Mouse (Mus musculus): ENCODE results near the gene Bbx. TPM values are rescaled to one million over a fixed set of nuclear protein-coding genes. Genes with fewer than 3 reads are reported as not detected.

The Bbx gene
- polyA plus RNA-seq, 1 experiment from 2014 or later, result 33.1 TPM

DNA sequence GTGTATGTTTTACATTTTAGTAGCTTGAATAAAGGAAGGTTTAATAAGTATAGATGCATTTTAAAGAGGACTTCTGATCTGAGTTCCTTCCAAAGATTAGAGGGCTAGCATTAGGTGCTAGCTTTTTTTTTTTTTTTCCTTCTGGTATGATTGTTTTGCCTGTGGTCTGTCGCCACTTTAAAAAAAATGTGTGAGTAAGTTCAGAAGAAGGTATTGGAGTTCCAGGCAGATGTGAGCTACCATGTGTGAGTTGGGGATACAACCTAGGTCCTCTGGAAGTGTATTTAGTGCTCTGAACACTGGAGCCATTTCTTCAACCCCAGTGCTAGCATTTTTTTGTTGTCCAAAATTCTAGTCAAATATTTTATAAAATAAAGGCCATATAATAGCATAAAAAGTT is 23.9 kb upstream of the Bbx start:
- Histone ChIP-seq H3K9ac (ENCODE audit: low read length) (no peak overlapping the region), H3K27me3 (ENCODE audit: control insufficient read depth, insufficient read depth, low read length) (no peaks in the 10 kb centered on the region), H3K27ac (replicated peaks in 1 of 2; ENCODE audit: control insufficient read depth in 1 of 2, insufficient read depth in 1 of 2, low read depth in 2 of 2, low read length in 2 of 2) (no peak overlapping the region), H3K9me3 (ENCODE audit: control insufficient read depth, low read length) (no peaks in the 10 kb centered on the region), H3K4me1 (ENCODE audit: control insufficient read depth in 2 of 2, insufficient read depth in 2 of 2, low read length in 2 of 2) (peaks cover 0 to 4% of the 10 kb centered on the region in 2 experiments; a peak in 1 of 4 replicates), H3K4me3 (ENCODE audit: control insufficient read depth in 1 of 2, insufficient read depth in 1 of 2, low read depth in 1 of 2, low read length in 2 of 2) (no peak overlapping the region), H3K36me3 (ENCODE audit: control insufficient read depth, insufficient read depth, low read length) (no peaks in the 10 kb centered on the region), H3K4me2 (ENCODE audit: low read length) (no peak overlapping the region)
- WGBS, result 70% methylated on average over 1 of the region's 1 CpGs
- ATAC-seq (ENCODE audit: insufficient number of reproducible peaks, insufficient read depth, low FRiP score, low read depth), result no peak

DNA sequence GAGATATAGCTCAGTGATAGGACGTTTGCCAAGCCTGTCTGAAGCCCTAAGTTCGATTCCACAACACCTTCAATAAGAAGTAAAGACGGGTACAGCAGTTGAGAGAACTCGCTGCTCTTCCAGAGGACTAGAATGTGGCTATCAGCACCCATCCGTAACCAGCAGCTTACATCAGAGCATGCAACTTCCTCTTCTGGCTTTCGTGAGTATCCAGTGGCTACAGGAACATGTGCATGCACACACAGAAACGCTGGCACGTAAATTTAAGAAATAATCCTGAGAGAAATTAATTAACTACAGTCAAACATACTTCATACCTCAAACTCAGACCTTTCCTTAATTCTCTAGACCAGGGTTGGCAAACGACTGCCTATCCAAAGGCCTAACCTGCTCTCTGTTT is 16.9 kb upstream of the Bbx start:
- no peak for ATAC-seq (ENCODE audit: insufficient number of reproducible peaks, insufficient read depth, low FRiP score, low read depth)
- H3K4me3 ChIP-seq (ENCODE audit: control insufficient read depth in 1 of 2, insufficient read depth in 1 of 2, low read depth in 1 of 2, low read length in 2 of 2), result no peak overlapping the region

DNA sequence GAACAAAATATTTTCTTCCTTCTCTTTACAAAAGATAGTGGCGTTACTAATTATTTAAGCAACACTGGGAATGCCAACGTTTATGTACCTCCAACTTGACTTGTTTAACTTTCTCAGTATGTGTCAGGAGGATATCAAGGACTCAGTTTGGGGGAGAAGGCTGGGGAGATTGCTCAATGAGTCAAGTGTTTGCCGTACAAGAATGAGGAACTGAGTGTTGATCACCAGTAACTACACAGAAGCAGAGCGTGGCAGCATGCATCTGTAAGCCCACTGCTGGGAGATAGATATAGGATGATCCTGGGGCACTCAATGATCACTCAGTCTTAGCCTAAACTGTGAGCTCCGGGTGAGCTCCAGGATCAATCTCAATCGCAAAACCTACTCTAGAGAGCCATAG is 12.8 kb upstream of the Bbx start:
- Histone ChIP-seq H3K27me3 (ENCODE audit: control insufficient read depth, insufficient read depth, low read length) (no peaks in the 10 kb centered on the region), H3K4me1 (ENCODE audit: control insufficient read depth in 2 of 2, insufficient read depth in 2 of 2, low read length in 2 of 2) (no peaks in the 10 kb centered on the region), H3K4me3 (ENCODE audit: control insufficient read depth in 1 of 2, insufficient read depth in 1 of 2, low read depth in 1 of 2, low read length in 2 of 2) (no peak overlapping the region), H3K4me2 (ENCODE audit: low read length) (no peak overlapping the region), H3K9me3 (ENCODE audit: control insufficient read depth, low read length) (no peaks in the 10 kb centered on the region), H3K9ac (ENCODE audit: low read length) (no peak overlapping the region), H3K36me3 (ENCODE audit: control insufficient read depth, insufficient read depth, low read length) (no peaks in the 10 kb centered on the region), H3K27ac (replicated peaks in 1 of 2; ENCODE audit: control insufficient read depth in 1 of 2, insufficient read depth in 1 of 2, low read depth in 2 of 2, low read length in 2 of 2) (no peak overlapping the region)
- no peak for ATAC-seq (ENCODE audit: insufficient number of reproducible peaks, insufficient read depth, low FRiP score, low read depth)
- WGBS, result 79% methylated on average over 6 of the region's 6 CpGs

More for the DNA sequence above, 16.9 kb upstream of the Bbx start:
- whole genome bisulfite sequencing, result 76% methylated on average over 9 of the region's 9 CpGs
- no peak overlapping the region for H3K9ac ChIP-seq (ENCODE audit: low read length)
- H3K36me3 ChIP-seq (ENCODE audit: control insufficient read depth, insufficient read depth, low read length), result no peaks in the 10 kb centered on the region
- no peaks in the 10 kb centered on the region for H3K4me1 ChIP-seq (ENCODE audit: control insufficient read depth in 2 of 2, insufficient read depth in 2 of 2, low read length in 2 of 2)
- no peaks in the 10 kb centered on the region for H3K27me3 ChIP-seq (ENCODE audit: control insufficient read depth, insufficient read depth, low read length)
- H3K4me2 ChIP-seq (ENCODE audit: low read length), result no peak overlapping the region
- no peaks in the 10 kb centered on the region for H3K9me3 ChIP-seq (ENCODE audit: control insufficient read depth, low read length)
- no peak overlapping the region for H3K27ac ChIP-seq (replicated peaks in 1 of 2; ENCODE audit: control insufficient read depth in 1 of 2, insufficient read depth in 1 of 2, low read depth in 2 of 2, low read length in 2 of 2)

DNA sequence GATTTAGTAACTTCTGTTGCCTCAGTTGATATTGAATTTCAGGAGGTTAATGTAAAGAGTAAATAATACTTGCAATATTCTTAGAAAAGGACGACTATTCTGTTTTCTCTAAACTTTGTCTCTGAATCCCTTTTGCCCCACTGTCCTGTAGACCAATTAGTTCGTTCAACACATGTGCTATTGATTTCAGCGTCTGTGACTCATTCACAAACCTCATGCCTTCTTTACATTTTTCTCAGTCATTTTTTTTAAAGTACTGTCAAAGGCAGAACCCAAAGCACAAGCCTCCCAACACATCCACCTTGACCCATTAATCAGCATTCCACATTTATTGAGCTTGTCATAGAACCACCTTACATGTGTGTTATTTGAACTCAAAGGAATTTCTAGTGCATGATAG is 6.6 kb upstream of the Bbx start:
- 83% methylated on average over 3 of the region's 3 CpGs for WGBS

DNA sequence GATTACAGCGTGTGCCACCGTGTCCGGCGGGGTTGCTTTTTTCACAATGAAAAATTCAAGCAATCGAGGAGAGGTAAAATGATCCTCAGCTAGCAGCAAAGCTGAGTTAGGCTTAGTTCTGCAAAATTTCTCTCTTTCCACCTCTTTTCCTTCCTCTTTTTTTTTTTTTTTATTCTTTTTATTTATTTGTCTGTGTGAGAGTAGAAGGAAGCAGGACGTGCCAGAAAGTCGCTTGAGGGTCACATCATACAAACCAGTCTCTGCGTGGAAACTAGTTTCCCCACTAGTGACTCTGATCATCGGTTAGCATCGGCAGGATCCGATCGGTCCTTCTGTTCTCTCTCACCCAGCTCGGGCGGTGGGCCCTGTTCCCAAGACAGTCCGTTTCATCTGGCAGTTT is 5.6 kb upstream of the Bbx start:
- WGBS, result 83% methylated on average over 15 of the region's 15 CpGs
- Histone ChIP-seq H3K4me1 (ENCODE audit: control insufficient read depth in 2 of 2, insufficient read depth in 2 of 2, low read length in 2 of 2) (no peaks in the 10 kb centered on the region), H3K36me3 (ENCODE audit: control insufficient read depth, insufficient read depth, low read length) (no peaks in the 10 kb centered on the region)

More for the DNA sequence above, 6.6 kb upstream of the Bbx start:
- Histone ChIP-seq H3K4me2 (ENCODE audit: low read length) (no peak overlapping the region), H3K4me3 (ENCODE audit: control insufficient read depth in 1 of 2, insufficient read depth in 1 of 2, low read depth in 1 of 2, low read length in 2 of 2) (no peak overlapping the region), H3K36me3 (ENCODE audit: control insufficient read depth, insufficient read depth, low read length) (no peaks in the 10 kb centered on the region), H3K27me3 (ENCODE audit: control insufficient read depth, insufficient read depth, low read length) (no peaks in the 10 kb centered on the region), H3K9ac (ENCODE audit: low read length) (no peak overlapping the region), H3K27ac (replicated peaks in 1 of 2; ENCODE audit: control insufficient read depth in 1 of 2, insufficient read depth in 1 of 2, low read depth in 2 of 2, low read length in 2 of 2) (no peak overlapping the region), H3K9me3 (ENCODE audit: control insufficient read depth, low read length) (no peaks in the 10 kb centered on the region), H3K4me1 (ENCODE audit: control insufficient read depth in 2 of 2, insufficient read depth in 2 of 2, low read length in 2 of 2) (no peaks in the 10 kb centered on the region)
- no peak for ATAC-seq (ENCODE audit: insufficient number of reproducible peaks, insufficient read depth, low FRiP score, low read depth)

DNA sequence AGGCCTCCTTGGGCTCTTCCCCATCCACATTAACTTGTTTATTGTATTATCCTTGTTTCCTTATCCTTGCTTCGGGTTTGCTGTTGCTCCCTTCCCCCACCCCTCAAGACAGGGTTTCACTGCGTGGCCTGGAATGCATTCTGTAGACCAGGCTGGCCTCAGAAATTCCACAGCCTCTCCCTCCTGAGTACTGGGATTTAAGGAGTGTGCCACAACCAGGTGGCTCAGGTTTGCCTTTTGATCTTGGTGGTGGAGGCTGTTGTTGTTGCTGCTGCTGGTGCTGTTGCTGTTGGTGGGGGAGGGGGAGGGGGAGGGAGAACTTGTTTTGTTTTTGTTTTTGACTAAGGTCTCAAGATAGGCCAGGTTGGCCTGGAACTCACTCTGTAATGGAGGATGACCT is 5.1 kb upstream of the Bbx start:
- no peaks in the 10 kb centered on the region for H3K9me3 ChIP-seq (ENCODE audit: control insufficient read depth, low read length)
- no peak overlapping the region for H3K4me3 ChIP-seq (ENCODE audit: control insufficient read depth in 1 of 2, insufficient read depth in 1 of 2, low read depth in 1 of 2, low read length in 2 of 2)
- no peaks in the 10 kb centered on the region for H3K27me3 ChIP-seq (ENCODE audit: control insufficient read depth, insufficient read depth, low read length)
- ATAC-seq (ENCODE audit: insufficient number of reproducible peaks, insufficient read depth, low FRiP score, low read depth), result no peak
- no peak overlapping the region for H3K27ac ChIP-seq (replicated peaks in 1 of 2; ENCODE audit: control insufficient read depth in 1 of 2, insufficient read depth in 1 of 2, low read depth in 2 of 2, low read length in 2 of 2)
- WGBS, result 46% methylated on average over 2 of the region's 2 CpGs
- no peak overlapping the region for H3K9ac ChIP-seq (ENCODE audit: low read length)
- H3K36me3 ChIP-seq (ENCODE audit: control insufficient read depth, insufficient read depth, low read length), result no peaks in the 10 kb centered on the region
- H3K4me1 ChIP-seq (ENCODE audit: control insufficient read depth in 2 of 2, insufficient read depth in 2 of 2, low read length in 2 of 2), result 0 out of 4 replicates have a peak, but pooled peaks cover 0 to 3% of the 10 kb centered on the region in 2 experiments
- H3K4me2 ChIP-seq (ENCODE audit: low read length), result no peak overlapping the region

More for the DNA sequence above, 5.6 kb upstream of the Bbx start:
- Histone ChIP-seq H3K27ac (replicated peaks in 1 of 2; ENCODE audit: control insufficient read depth in 1 of 2, insufficient read depth in 1 of 2, low read depth in 2 of 2, low read length in 2 of 2) (no peak overlapping the region), H3K9me3 (ENCODE audit: control insufficient read depth, low read length) (no peaks in the 10 kb centered on the region), H3K9ac (ENCODE audit: low read length) (no peak overlapping the region), H3K4me3 (ENCODE audit: control insufficient read depth in 1 of 2, insufficient read depth in 1 of 2, low read depth in 1 of 2, low read length in 2 of 2) (no peak overlapping the region), H3K27me3 (ENCODE audit: control insufficient read depth, insufficient read depth, low read length) (no peaks in the 10 kb centered on the region), H3K4me2 (ENCODE audit: low read length) (no peak overlapping the region)
- ATAC-seq (ENCODE audit: insufficient number of reproducible peaks, insufficient read depth, low FRiP score, low read depth), result no peak

DNA sequence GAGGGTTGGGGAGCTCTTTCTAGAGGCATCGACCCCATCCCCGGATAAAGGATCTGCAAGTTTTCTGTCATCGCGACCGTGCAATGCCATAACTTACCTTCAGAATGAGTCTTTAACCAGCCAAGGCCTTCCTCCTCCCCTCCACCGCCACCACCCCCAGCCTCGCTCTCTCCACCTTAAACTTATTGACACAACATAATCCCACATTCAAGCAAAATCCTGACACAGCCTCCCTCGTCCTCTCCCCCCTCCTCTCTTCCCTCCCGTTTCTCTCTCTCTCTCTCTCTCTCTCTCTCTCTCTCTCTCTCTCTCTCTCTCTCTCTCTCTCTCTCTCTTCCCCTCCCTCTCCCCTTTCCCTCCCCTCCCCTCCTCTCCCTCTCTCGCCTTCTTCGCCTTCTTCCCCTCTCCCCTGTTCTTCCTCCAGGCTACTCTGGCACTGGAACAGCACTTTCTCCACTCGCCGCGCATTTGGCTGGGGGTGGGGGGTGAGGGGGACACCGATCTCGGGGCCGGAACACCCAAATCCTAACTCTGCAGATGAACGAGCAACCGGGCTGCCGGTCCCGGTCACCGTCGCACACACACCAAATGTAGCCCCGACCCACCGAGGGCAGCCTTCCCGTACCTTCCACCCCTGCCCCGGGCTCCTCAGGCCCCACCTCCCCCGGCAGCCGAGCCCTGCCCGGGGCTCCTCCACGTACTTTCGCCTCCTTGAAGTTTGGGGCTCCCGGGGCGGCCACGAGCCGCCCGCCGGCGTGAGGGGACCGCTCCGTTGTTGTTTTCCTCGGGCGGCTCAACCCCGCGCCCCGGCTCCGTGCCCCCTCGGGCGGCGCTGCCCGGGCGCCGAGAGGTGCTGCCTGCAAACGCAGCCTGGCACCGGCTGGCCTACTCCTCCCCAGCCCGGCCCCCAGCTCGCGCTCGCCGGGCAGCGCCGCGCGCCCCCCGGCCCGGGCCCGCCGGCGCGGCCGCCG is 894 bp downstream of the Bbx start:
- Histone ChIP-seq H3K4me1 (ENCODE audit: control insufficient read depth in 2 of 2, insufficient read depth in 2 of 2, low read length in 2 of 2) (peaks cover 0 to 7% of the 10 kb centered on the region in 2 experiments; a peak in 1 of 4 replicates), H3K9ac (ENCODE audit: low read length) (peak overlapping the region; percentile 94), H3K4me2 (ENCODE audit: low read length) (peak overlapping the region; percentile 96), H3K36me3 (ENCODE audit: control insufficient read depth, insufficient read depth, low read length) (peaks cover 9% of the 10 kb centered on the region), H3K9me3 (ENCODE audit: control insufficient read depth, low read length) (no peaks in the 10 kb centered on the region), H3K27me3 (ENCODE audit: control insufficient read depth, insufficient read depth, low read length) (no peaks in the 10 kb centered on the region), H3K4me3 (ENCODE audit: control insufficient read depth in 1 of 2, insufficient read depth in 1 of 2, low read depth in 1 of 2, low read length in 2 of 2) (peak overlapping the region; percentile 91 to 97), H3K27ac (replicated peaks in 1 of 2; ENCODE audit: control insufficient read depth in 1 of 2, insufficient read depth in 1 of 2, low read depth in 2 of 2, low read length in 2 of 2) (peak overlapping the region; percentile 96 to 97)
- under 1% methylated on average over 68 of the region's 72 CpGs for WGBS
- ATAC-seq (ENCODE audit: insufficient number of reproducible peaks, insufficient read depth, low FRiP score, low read depth), result peak; percentile 69

All from heart, embryonic 14.5 days (tissue).